Mouse (Mus musculus): ENCODE measurements around the gene Celsr1.

GRCm38 (mm10) chr15:85981768-85982415 is 51.7 kb downstream of the Celsr1 start:
- TF ChIP-seq CTCF (IDR thresholded peaks at IDR 0.05; ENCODE audit: low read depth): no peak
- TF ChIP-seq EP300 (IDR thresholded peaks at IDR 0.05; ENCODE audit: low read depth): no peak

All from heart, postnatal 0 days (tissue).